Mouse (Mus musculus): ENCODE data around the gene Insm1. TPM values are rescaled to one million over a fixed set of nuclear protein-coding genes. Genes with fewer than 3 reads are reported as not detected.

Insm1 gene
- polyA plus RNA-seq, 1 experiment = not detected

DNA sequence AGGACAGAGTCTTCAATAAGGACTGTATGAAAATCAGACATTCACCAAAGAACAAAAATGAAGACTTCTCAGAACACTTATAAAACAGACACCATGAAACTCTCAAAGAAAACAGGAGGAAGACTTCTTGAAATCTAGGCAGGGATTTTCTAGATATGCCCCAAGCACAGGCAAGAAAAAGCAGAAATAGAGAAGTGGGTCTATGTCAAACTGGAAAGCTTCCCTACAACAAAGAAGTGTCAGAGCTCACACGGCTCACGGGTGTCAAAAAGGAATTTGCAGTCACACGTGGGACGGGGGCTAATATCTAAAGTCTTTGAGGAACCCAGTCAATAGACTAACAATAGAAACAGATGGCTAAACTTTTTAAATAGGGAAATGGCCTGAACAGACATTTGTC, 10.8 kb upstream of the Insm1 start:
- no peaks in the 10 kb centered on the region for H3K27me3 ChIP-seq (ENCODE audit: control insufficient read depth, insufficient read depth, low read length)
- H3K4me3 ChIP-seq (ENCODE audit: control insufficient read depth, low read depth, low read length) = no peak overlapping the region
- TF ChIP-seq CTCF (IDR thresholded peaks at IDR 0.05; ENCODE audit: control insufficient read depth, insufficient read depth, insufficient replicate concordance, low read depth, low read length) (no peak), POLR2A (IDR thresholded peaks at IDR 0.05; ENCODE audit: control insufficient read depth, low read depth, low read length) (no peak)
- H3K36me3 ChIP-seq (ENCODE audit: control insufficient read depth, insufficient read depth, low read length) = no peaks in the 10 kb centered on the region
- H3K4me1 ChIP-seq (ENCODE audit: control insufficient read depth, insufficient read depth, low read length) = peaks cover 2% of the 10 kb centered on the region; the same call in 1 of the 2 replicates
- no peak overlapping the region for H3K27ac ChIP-seq (ENCODE audit: control insufficient read depth, insufficient read depth, low read depth, low read length)

DNA sequence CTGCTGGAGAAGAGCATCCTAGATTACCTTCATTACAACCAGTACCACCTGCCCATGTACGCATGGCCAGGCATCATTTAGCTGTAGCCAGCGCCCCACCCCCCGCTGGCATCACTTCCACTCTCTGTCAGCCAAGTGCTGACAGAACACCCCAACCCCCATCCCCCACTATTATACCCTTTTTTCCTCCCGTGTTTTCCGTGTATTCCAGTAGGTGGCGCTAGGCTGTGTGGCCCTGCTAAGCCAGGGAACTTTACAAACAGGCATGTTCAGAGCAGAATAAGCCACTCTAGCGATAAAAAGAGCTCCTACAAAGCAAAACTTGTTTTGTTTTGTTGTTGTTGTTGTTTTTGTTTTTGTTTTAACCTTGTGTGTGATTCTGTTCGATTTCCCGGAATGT, 7.0 kb upstream of the Insm1 start:
- TF ChIP-seq POLR2A (IDR thresholded peaks at IDR 0.05; ENCODE audit: control insufficient read depth, low read depth, low read length) (no peak), CTCF (IDR thresholded peaks at IDR 0.05; ENCODE audit: control insufficient read depth, insufficient read depth, insufficient replicate concordance, low read depth, low read length) (peak; percentile 59; the same call in 1 of the 2 replicates)
- Histone ChIP-seq H3K4me1 (ENCODE audit: control insufficient read depth, insufficient read depth, low read length) (peaks cover 20% of the 10 kb centered on the region), H3K4me3 (ENCODE audit: control insufficient read depth, low read depth, low read length) (no peak overlapping the region), H3K27me3 (ENCODE audit: control insufficient read depth, insufficient read depth, low read length) (no peaks in the 10 kb centered on the region), H3K36me3 (ENCODE audit: control insufficient read depth, insufficient read depth, low read length) (no peaks in the 10 kb centered on the region), H3K27ac (ENCODE audit: control insufficient read depth, insufficient read depth, low read depth, low read length) (no peak overlapping the region)

DNA sequence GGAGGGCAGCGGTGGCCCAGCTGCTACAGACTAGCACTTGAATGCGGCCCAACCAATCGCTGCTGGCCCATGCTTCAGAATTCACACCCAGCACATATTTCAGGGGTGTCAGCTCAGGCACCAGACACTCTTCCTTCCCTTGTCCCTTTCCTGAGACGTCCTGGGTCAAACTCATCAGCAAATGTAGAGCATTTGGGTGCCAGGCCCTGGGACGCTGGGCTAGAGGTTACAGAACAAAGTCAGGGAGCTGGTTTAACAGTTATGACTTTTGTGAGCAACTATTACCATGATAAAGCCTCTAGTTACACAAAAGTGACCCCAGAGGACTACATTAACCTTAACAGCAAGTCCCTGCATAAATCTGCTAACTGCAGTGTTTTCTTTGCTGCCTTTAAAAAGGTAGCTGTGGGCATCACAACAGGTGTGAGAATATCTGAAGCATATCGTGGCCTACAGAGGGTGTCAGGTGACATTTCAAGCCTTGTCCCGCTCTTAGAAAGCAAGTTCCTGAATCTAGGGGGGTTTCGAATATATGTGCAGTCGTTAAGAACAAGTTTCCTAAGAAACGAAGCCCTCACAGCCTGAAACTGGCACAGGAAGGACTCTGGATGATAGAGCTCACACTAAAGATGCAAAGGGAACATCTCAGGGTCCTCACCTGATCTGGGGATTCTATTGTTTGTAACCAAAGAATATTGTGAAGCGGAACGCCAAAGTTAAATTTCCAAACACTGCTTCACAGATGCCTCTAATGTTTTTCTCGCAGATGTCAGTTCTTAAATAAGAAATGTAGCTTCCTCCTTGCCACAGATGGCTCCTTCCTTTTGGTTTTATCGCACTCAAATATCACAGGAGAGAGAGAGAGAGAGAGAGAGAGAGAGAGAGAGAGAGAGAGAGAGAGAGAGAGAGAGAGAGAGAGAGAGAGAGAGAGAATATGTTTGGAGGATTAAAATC, 5.3 kb upstream of the Insm1 start:
- H3K27ac ChIP-seq (ENCODE audit: control insufficient read depth, insufficient read depth, low read depth, low read length) = no peak overlapping the region
- H3K36me3 ChIP-seq (ENCODE audit: control insufficient read depth, insufficient read depth, low read length) = no peaks in the 10 kb centered on the region
- H3K4me3 ChIP-seq (ENCODE audit: control insufficient read depth, low read depth, low read length) = no peak overlapping the region
- no peak for TF ChIP-seq CTCF (IDR thresholded peaks at IDR 0.05; ENCODE audit: control insufficient read depth, insufficient read depth, insufficient replicate concordance, low read depth, low read length)
- TF ChIP-seq POLR2A (IDR thresholded peaks at IDR 0.05; ENCODE audit: control insufficient read depth, low read depth, low read length) = no peak
- H3K4me1 ChIP-seq (ENCODE audit: control insufficient read depth, insufficient read depth, low read length) = peaks cover 30% of the 10 kb centered on the region
- H3K27me3 ChIP-seq (ENCODE audit: control insufficient read depth, insufficient read depth, low read length) = peaks cover 7% of the 10 kb centered on the region

DNA sequence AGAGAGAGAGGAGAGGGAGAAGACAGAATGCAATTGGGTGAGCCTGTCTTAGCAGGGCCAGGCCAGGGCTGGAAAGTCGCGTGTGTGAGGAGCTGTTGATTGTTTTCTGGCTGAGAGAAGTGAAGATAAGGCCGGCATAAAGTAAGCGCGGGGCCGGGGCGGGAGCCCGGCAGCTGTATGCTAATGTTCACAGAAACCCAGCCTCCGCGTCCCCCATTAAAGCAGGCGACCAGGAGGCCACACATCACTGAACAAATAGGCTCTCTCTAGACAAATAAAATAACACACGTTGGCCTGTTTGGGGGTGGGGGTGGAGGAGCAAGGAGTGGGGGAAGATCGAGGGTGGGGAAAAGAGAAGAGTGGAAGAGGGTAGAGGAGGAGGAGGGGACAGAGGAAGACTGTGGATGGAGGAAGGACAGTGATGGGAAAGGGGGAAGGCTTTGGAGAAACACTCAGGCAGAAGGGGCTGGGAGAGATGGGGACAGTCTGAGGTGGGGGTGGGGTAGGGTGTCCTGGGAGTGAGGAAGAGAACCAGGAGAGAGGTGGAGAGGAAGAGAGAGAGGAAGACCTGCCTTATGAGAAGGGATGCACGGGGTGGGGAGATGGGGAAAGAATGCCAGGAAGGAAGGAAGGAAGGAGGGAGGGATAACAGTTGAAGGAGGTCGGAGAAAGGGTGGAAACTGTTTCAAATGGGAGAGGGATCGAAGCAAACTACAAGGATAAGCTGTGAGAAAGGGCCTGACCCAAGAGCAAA, 4.3 kb upstream of the Insm1 start:
- Histone ChIP-seq H3K4me3 (ENCODE audit: control insufficient read depth, low read depth, low read length) (no peak overlapping the region), H3K27ac (ENCODE audit: control insufficient read depth, insufficient read depth, low read depth, low read length) (no peak overlapping the region), H3K4me1 (ENCODE audit: control insufficient read depth, insufficient read depth, low read length) (peaks cover 37% of the 10 kb centered on the region), H3K27me3 (ENCODE audit: control insufficient read depth, insufficient read depth, low read length) (peaks cover 8% of the 10 kb centered on the region), H3K36me3 (ENCODE audit: control insufficient read depth, insufficient read depth, low read length) (no peaks in the 10 kb centered on the region)
- TF ChIP-seq CTCF (IDR thresholded peaks at IDR 0.05; ENCODE audit: control insufficient read depth, insufficient read depth, insufficient replicate concordance, low read depth, low read length) = no peak
- no peak for TF ChIP-seq POLR2A (IDR thresholded peaks at IDR 0.05; ENCODE audit: control insufficient read depth, low read depth, low read length)

DNA sequence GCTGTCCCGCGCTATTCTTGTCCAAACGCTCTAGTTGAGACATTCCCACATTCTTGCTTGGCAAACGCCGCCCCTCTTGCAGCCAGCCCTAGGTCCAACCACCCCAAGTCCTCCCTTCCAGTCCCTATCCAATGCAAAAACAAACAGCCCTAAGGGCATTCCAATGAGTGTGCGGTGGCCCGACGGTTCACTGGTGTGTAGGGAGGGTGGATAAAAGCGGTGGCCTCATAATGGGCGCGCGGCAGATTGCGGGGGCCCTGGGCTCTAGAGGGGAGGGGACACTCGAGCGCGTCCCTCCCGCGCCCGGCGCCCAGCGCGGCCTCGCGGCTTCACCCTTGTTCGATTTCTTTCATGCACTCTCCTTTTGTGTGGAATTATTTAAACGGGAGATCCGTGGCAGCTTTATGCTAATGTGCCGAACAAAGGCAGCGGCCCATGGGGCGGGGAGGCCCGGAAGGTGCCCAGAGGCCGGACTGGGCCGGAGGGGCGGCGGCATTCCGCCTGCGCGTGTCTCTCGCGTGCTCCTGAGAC, 3.5 kb upstream of the Insm1 start:
- Histone ChIP-seq H3K4me3 (ENCODE audit: control insufficient read depth, low read depth, low read length) (peak overlapping the region; percentile 51), H3K27ac (ENCODE audit: control insufficient read depth, insufficient read depth, low read depth, low read length) (no peak overlapping the region), H3K36me3 (ENCODE audit: control insufficient read depth, insufficient read depth, low read length) (no peaks in the 10 kb centered on the region), H3K27me3 (ENCODE audit: control insufficient read depth, insufficient read depth, low read length) (peaks cover 8% of the 10 kb centered on the region), H3K4me1 (ENCODE audit: control insufficient read depth, insufficient read depth, low read length) (peaks cover 41% of the 10 kb centered on the region)
- TF ChIP-seq POLR2A (IDR thresholded peaks at IDR 0.05; ENCODE audit: control insufficient read depth, low read depth, low read length) = no peak
- TF ChIP-seq CTCF (IDR thresholded peaks at IDR 0.05; ENCODE audit: control insufficient read depth, insufficient read depth, insufficient replicate concordance, low read depth, low read length) = no peak

- no peaks in the 10 kb centered on the region for H3K36me3 ChIP-seq (ENCODE audit: control insufficient read depth, insufficient read depth, low read length)
- H3K27me3 ChIP-seq (ENCODE audit: control insufficient read depth, insufficient read depth, low read length) = peaks cover 8% of the 10 kb centered on the region
- TF ChIP-seq POLR2A (IDR thresholded peaks at IDR 0.05; ENCODE audit: control insufficient read depth, low read depth, low read length) (no peak), CTCF (IDR thresholded peaks at IDR 0.05; ENCODE audit: control insufficient read depth, insufficient read depth, insufficient replicate concordance, low read depth, low read length) (no peak)
- H3K4me1 ChIP-seq (ENCODE audit: control insufficient read depth, insufficient read depth, low read length) = peaks cover 42% of the 10 kb centered on the region
- no peak overlapping the region for H3K4me3 ChIP-seq (ENCODE audit: control insufficient read depth, low read depth, low read length)
- no peak overlapping the region for H3K27ac ChIP-seq (ENCODE audit: control insufficient read depth, insufficient read depth, low read depth, low read length)
Observed at GRCm38 (mm10) chr2:146218881-146219535, 2.7 kb upstream of the Insm1 start.
